Mouse (Mus musculus) heart, postnatal 0 days (tissue): ENCODE measurements around the gene Arhgef28.

Source experiments
- CTCF ChIP-seq: IDR thresholded peaks from 2 replicates; pipeline ENCODE4 v1.5.1; 2016; ENCODE audit warnings: antibody characterized with exemption, control low read depth, low read depth
- EP300 ChIP-seq: IDR thresholded peaks from 2 replicates; pipeline ENCODE4 v1.6.1; 2016; ENCODE audit warnings: antibody characterized with exemption, low read depth

DNA sequence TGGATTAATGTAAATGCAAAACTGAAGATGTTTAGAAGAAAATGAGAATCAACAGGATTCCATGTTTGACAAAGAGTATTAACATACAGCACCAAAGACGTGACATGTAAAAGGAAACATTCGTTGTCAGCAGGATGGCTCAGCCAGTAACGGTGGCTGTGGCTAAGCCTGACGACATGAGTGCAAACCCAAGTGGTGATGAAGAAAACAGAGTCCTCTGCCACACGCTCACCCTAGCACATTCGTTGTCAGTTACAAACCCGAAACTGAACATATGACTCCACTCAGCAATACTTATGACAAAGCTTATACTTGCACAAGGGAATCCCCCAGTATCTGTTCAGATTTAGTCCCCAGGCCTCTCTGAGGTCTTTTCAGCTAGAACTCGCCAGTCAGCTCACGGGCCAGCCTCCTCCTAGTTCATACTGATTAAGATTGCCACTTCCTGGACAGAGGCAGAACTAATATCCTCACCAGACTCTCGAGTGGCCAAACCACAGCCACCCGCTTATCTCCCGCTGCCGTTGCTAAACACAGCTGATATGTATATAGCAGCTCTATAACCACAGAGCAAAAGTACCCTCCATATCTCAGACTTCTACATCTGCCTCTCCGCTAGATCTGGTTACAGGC lies 82.0 kb downstream of the Arhgef28 start:
- TF ChIP-seq CTCF, result no peak
- no peak for TF ChIP-seq EP300
